Comparison of ENCODE assay signal across 7 mouse cellular contexts in genomic region chr5:115326875-115327609, GRCm38 (mm10). TPM values are rescaled to one million over a fixed set of nuclear protein-coding genes. Genes with fewer than 3 reads are reported as not detected.
DNase-seq lines count a peak whose midpoint lies in the region; ATAC-seq lines count a peak whose summit lies in the region.

Gene Srsf9 (plus strand): TSS chr5:115327177.

- peaks cover 14% of the 10 kb centered on the region for H3K36me3 ChIP-seq in intestine, embryonic 15.5 days
- peaks cover 34% of the 10 kb centered on the region for H3K36me3 ChIP-seq in midbrain, embryonic 10.5 days

- peak within 1 kb of the TSS; percentile 78 for H3K4me2 ChIP-seq in intestine, embryonic 15.5 days (replicated peaks)

- intact Hi-C loops in left cerebral cortex, postnatal 25 days (cut with DNase I) = loop anchor here (1.0 kb wide), 2 partner anchors 8 to 26 kb away; no protein-coding TSS in a partner anchor

- peak within 1 kb of the TSS; percentile 94 for H3K9ac ChIP-seq in intestine, embryonic 15.5 days

- under 1% methylated on average over 91 of the region's 97 CpGs for WGBS in intestine, embryonic 15.5 days
- under 1% methylated on average over 92 of the region's 97 CpGs for WGBS in midbrain, embryonic 10.5 days

- H3K4me3 ChIP-seq in intestine, embryonic 15.5 days (replicated peaks) = peak within 1 kb of the TSS; percentile 91
- H3K4me3 ChIP-seq in midbrain, embryonic 10.5 days = peak within 1 kb of the TSS; percentile 79

- peak within 1 kb of the TSS; percentile 93 for H3K27ac ChIP-seq in intestine, embryonic 15.5 days
- H3K27ac ChIP-seq in midbrain, embryonic 10.5 days (replicated peaks) = peak within 1 kb of the TSS; percentile 98

- H3K27me3 ChIP-seq in intestine, embryonic 15.5 days (replicated peaks) = no peaks in the 10 kb centered on the region
- H3K27me3 ChIP-seq in midbrain, embryonic 10.5 days (ENCODE audit: low read depth, poor library complexity, severe bottlenecking) = no peaks in the 10 kb centered on the region

- ATAC-seq in intestine, embryonic 15.5 days = peak; percentile 96

- peaks cover 20% of the 10 kb centered on the region for H3K4me1 ChIP-seq in intestine, embryonic 15.5 days (replicated peaks)
- peaks cover 37% of the 10 kb centered on the region for H3K4me1 ChIP-seq in midbrain, embryonic 10.5 days

- DNase-seq in adrenal gland, adult (ENCODE audit: inconsistent age in 2 of 2, low spot score in 1 of 2) = peak; percentile 96 to 99
- DNase-seq in embryo, embryonic 10.5 days (ENCODE audit: low spot score) = peak; percentile 96
- peak; percentile 96 for DNase-seq in gastrocnemius, postnatal 25 days
- peak; percentile 92 to 96 for DNase-seq in left cerebral cortex, postnatal 25 days (ENCODE audit: low spot score in 2 of 2)
- peak; percentile 95 for DNase-seq in midbrain, embryonic 10.5 days (ENCODE audit: low spot score)
- DNase-seq in right cerebral cortex, postnatal 4 days = peak; percentile 97

- H3K9me3 ChIP-seq in intestine, embryonic 15.5 days = no peaks in the 10 kb centered on the region
- H3K9me3 ChIP-seq in midbrain, embryonic 10.5 days (replicated peaks) = no peaks in the 10 kb centered on the region

RNA-seq across cellular contexts. Expression of gene Srsf9, which starts in this region (rescaled TPM):
- total RNA-seq in gastrocnemius, postnatal 25 days (2021) = 10 to 100 TPM; 10.7 to 12.9 TPM
- polyA plus RNA-seq in intestine, embryonic 15.5 days (2015; fragmentation: Nextera tagmentation; extraction: Ambion mirVana) = 217 and 220 TPM in 2 replicates
- 10 to 100 TPM; 71.0 to 77.6 TPM for total RNA-seq in left cerebral cortex, postnatal 25 days (2021)
- polyA plus RNA-seq in midbrain, embryonic 10.5 days (2016; fragmentation: Nextera tagmentation; extraction: Ambion mirVana) = 396 and 421 TPM in 2 replicates

Comparison
In these comparisons a context has a peak if more than half of its experiments do, and no peak if none do; other contexts are left out.
1. Peak in every context shown above with its lines: DNase-seq, ATAC-seq, H3K4me3 ChIP-seq and H3K27ac ChIP-seq.
2. RNA of gene Srsf9 (total RNA-seq): 71.0 to 77.6 TPM in left cerebral cortex, postnatal 25 days; 10.7 to 12.9 TPM in gastrocnemius, postnatal 25 days; every median in the first group is over 4 times any median in the second.